Mouse (Mus musculus) midbrain, embryonic 16.5 days (tissue): ENCODE measurements around the gene Arrdc1. TPM values are rescaled to one million over a fixed set of nuclear protein-coding genes. Genes with fewer than 3 reads are reported as not detected.
A peak's percentile ranks its signal among the peaks of the same experiment; 100 is the strongest.

Experiments used
- ATAC-seq: fragments of 200-750 bp; cut with Nextera tagmentation; 2 replicates; pipeline ENCODE4 v1.8.0; 2017; ENCODE audit warnings: moderate TSS enrichment
- H3K27ac ChIP-seq: fragments of 300-500 bp; sonication (generic); 2 replicates; pipeline ENCODE4 v1.5.1; 2014; ENCODE audit warnings: mild to moderate bottlenecking, low read length, mixed read lengths
- H3K27me3 ChIP-seq: fragments of 300-500 bp; sonication (generic); 2 replicates; pipeline ENCODE4 v1.6.1; 2014; ENCODE audit warnings: low read depth, low read length, mixed read lengths; ENCODE audit not compliant: control insufficient read depth, insufficient read depth
- H3K36me3 ChIP-seq: fragments of 300-500 bp; sonication (generic); 2 replicates; pipeline ENCODE4 v1.6.1; 2014; ENCODE audit warnings: mild to moderate bottlenecking, low read length, moderate library complexity, mixed read lengths; ENCODE audit not compliant: control insufficient read depth, insufficient read depth
- H3K4me1 ChIP-seq: fragments of 300-500 bp; sonication (generic); 2 replicates; pipeline ENCODE4 v1.6.1; 2014; ENCODE audit warnings: mild to moderate bottlenecking, low read length, mixed read lengths; ENCODE audit not compliant: control insufficient read depth, insufficient read depth
- H3K4me2 ChIP-seq: fragments of 300-500 bp; sonication (generic); 2 replicates; pipeline ENCODE4 v1.6.1; 2014; ENCODE audit warnings: mild to moderate bottlenecking, low read length, mixed read lengths
- H3K4me3 ChIP-seq: fragments of 300-500 bp; sonication (generic); 2 replicates; pipeline ENCODE4 v1.5.1; 2014; ENCODE audit warnings: low read depth, mild to moderate bottlenecking, low read length, moderate library complexity, mixed read lengths
- H3K9ac ChIP-seq: fragments of 300-500 bp; sonication (generic); 2 replicates; pipeline ENCODE4 v1.6.1; 2014; ENCODE audit warnings: low read depth, low read length, mixed read lengths
- H3K9me3 ChIP-seq: fragments of 300-500 bp; sonication (generic); replicated peaks from 2 replicates; pipeline ENCODE4 v1.6.1; 2014; ENCODE audit warnings: mild to moderate bottlenecking, low read length, mixed read lengths; ENCODE audit not compliant: control insufficient read depth, poor library complexity, severe bottlenecking
- WGBS: fragments of 180-500 bp; shearing (Covaris S2); extraction: QIAGEN DNeasy Blood & Tissue Kit; methylation state at CpG from one replicate; pipeline ENCODE4 v1.1.7; 2014; 5-methylcytosine and 5-hydroxymethylcytosine counted together
- polyA plus RNA-seq: library from polyadenylated mRNA; unstranded; fragments of >200 nt; fragmentation: Nextera tagmentation; extraction: Ambion mirVana; gene quantifications from 2 replicates; pipeline ENCODE4 v1.2.1, GENCODE M21; 2015

The Arrdc1 gene
- polyA plus RNA-seq, 1 experiment from 2014 or later = 43.7 TPM

DNA sequence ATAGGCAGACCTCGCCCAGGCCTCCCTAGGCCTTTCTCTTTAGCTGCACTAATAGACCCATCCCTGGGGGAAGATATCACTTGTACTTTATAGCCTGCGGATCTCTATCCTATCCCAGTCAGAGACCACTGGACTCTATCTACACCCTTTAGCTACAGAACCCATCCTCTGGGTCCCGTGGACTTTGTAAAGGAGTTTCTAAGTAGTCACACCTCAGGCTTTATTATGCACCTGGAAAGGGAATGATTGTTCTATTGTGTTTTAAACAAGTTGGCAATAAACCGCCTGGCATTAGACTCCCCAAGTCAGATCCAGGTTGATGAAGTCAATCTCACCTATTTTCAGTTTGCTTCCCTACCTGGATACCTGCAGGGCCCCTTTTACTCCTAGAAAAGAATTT, 22.9 kb downstream of the Arrdc1 start:
- 96% methylated on average over 4 of the region's 4 CpGs for WGBS
- H3K36me3 ChIP-seq = no peaks in the 10 kb centered on the region

DNA sequence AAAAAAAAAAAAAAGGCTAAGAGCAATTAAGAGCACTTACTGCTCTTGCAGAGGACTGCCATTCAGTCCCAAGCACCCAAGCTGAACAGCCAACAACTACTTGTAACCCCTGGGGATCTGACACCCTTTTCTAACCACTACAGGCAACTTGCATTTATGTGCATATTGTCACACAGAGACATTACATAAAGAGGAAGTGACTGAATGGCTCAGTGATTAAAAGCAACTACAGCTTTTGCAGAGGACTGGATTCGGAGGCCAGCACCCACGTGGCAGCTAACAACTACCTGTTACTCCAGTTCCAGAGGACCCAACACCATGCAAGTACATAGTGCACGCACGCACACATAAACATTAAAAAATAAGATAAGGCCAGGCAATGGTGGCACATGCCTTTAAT, 24.6 kb downstream of the Arrdc1 start:
- Histone ChIP-seq H3K36me3 (no peaks in the 10 kb centered on the region), H3K9ac (no peak overlapping the region), H3K4me3 (no peak overlapping the region), H3K9me3 (no peaks in the 10 kb centered on the region), H3K27ac (no peak overlapping the region), H3K27me3 (no peaks in the 10 kb centered on the region), H3K4me2 (no peak overlapping the region), H3K4me1 (peaks cover 13% of the 10 kb centered on the region)
- no peak for ATAC-seq
- 97% methylated on average over 4 of the region's 4 CpGs for WGBS

More for the DNA sequence above, 22.9 kb downstream of the Arrdc1 start:
- ATAC-seq = no peak
- H3K27me3 ChIP-seq = no peaks in the 10 kb centered on the region
- peaks cover 2% of the 10 kb centered on the region for H3K4me1 ChIP-seq
- H3K4me3 ChIP-seq = no peak overlapping the region
- H3K9ac ChIP-seq = no peak overlapping the region
- no peak overlapping the region for H3K4me2 ChIP-seq
- no peak overlapping the region for H3K27ac ChIP-seq
- H3K9me3 ChIP-seq = no peaks in the 10 kb centered on the region

DNA sequence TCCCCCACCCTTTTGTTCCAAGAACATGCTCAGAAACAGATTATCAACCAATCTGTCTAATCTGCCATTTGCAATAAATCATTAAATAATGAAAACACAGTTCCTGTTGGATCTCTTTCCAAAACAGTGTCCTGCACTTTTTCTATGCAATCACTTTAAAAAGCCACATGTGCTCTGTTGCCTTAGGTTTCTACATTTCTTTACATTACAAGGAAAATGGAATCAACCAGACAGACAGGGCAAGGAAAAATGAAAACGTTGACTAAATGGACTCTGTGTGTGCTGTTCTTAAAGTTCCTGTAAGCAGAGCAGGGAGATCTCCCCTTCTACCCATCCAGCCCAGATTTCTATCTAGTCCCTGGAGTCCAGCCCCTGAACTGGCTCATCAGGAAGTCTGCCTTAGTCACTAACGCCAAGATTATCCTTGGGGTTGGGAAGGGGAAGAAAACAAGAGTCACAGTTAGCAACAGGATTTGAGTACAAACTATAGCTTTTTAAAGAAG, 29.3 kb downstream of the Arrdc1 start:
- no peak for ATAC-seq
- Histone ChIP-seq H3K4me1 (peaks cover 33% of the 10 kb centered on the region), H3K27ac (peak overlapping the region; percentile 75), H3K9me3 (no peaks in the 10 kb centered on the region), H3K36me3 (no peaks in the 10 kb centered on the region), H3K9ac (no peak overlapping the region), H3K4me2 (peak overlapping the region; percentile 31), H3K27me3 (no peaks in the 10 kb centered on the region), H3K4me3 (no peak overlapping the region)
- WGBS = 8% methylated on average over 2 of the region's 2 CpGs

DNA sequence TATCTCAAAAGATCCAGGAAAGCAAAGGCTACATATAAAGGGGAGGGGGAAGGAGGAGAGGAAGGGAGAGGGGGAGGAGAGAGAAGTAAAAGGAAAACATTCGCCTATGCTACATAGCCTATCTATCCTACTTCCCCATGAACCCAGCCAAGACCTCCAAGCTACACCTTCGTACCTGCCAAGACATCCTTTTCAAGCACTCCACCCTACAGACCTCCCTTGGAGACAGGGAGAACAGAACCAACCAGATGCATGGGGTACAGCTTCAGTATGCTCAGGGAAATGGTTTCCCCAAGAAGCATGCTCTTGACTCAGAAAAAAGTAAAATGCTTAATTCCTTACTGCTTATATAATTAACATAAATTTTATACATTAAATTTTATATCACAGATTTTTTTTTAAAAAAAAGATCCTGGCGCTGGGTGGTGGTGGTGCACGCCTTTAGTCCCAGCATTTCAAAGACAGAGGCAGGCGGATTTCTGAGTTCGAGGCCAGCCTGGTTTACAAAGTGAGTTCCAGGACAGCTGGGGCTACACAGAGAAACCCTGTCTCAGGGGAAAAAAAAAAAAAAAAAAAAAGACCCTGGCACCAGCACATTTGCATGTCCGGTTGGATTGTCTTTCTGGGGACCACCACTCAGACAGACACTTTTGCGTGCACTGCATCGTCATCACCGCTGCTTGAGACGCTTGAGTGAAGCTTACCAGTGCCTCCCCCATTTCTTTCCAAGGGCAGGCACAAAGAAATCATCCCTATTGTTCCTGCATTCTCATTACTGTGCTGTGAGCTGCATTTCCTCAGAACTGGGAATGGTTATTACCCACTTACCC, 30.0 kb downstream of the Arrdc1 start:
- no peak overlapping the region for H3K4me3 ChIP-seq
- WGBS = 33% methylated on average over 11 of the region's 11 CpGs
- no peaks in the 10 kb centered on the region for H3K9me3 ChIP-seq
- H3K9ac ChIP-seq = peak overlapping the region; percentile 40; the same call in 1 of the 2 replicates
- H3K27ac ChIP-seq = peak overlapping the region; percentile 75
- H3K4me2 ChIP-seq = peak overlapping the region; percentile 31
- H3K27me3 ChIP-seq = no peaks in the 10 kb centered on the region
- no peaks in the 10 kb centered on the region for H3K36me3 ChIP-seq
- peaks cover 33% of the 10 kb centered on the region for H3K4me1 ChIP-seq
- peak; percentile 39; the same call in 1 of the 2 replicates for ATAC-seq

DNA sequence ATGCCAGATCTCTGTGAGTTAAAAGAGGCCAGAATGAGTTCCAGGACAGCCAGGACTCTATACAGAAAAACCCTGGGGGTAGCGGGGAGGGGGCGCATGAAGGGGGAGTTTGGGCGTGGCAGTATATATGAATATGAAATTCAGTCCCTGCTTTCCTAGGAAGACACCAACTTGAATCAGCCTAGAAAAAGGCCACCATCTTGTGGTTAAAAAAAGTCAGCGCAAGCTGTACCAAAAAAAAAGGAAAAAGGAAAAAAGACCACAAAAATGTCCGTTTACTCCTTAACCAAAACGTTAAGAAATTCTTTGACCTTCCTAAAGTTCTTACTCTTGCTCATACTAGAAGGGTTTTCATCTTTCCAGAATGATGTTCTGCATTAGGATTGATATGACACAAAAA, 32.1 kb downstream of the Arrdc1 start:
- Histone ChIP-seq H3K4me1 (peaks cover 33% of the 10 kb centered on the region), H3K9me3 (no peaks in the 10 kb centered on the region), H3K27ac (no peak overlapping the region), H3K27me3 (no peaks in the 10 kb centered on the region), H3K4me3 (no peak overlapping the region), H3K4me2 (no peak overlapping the region), H3K9ac (no peak overlapping the region), H3K36me3 (no peaks in the 10 kb centered on the region)
- no peak for ATAC-seq
- WGBS = 91% methylated on average over 6 of the region's 6 CpGs

DNA sequence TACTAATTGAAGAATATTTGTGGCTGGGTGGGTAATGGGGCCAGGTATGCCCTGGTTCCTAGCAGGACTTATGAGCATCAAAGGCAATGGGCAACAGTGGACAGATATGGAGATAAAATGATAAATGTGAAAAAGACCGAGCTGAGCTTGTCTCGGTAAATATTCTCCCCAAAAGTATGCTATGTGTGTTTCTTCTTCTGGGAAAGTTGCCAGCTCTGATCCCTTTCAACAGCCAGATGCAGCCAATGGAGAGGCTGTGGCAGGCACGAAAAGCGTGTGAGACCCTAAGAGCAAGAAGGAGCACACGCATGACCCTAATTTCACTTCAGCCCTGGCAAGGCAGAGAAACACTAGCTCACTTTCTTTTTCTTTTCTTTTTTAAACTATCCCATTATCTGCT, 34.0 kb downstream of the Arrdc1 start:
- Histone ChIP-seq H3K4me3 (no peak overlapping the region), H3K27me3 (no peaks in the 10 kb centered on the region), H3K4me2 (no peak overlapping the region), H3K27ac (no peak overlapping the region), H3K4me1 (peaks cover 25% of the 10 kb centered on the region), H3K9me3 (no peaks in the 10 kb centered on the region), H3K36me3 (no peaks in the 10 kb centered on the region), H3K9ac (no peak overlapping the region)
- 58% methylated on average over 5 of the region's 5 CpGs for WGBS
- ATAC-seq = no peak

DNA sequence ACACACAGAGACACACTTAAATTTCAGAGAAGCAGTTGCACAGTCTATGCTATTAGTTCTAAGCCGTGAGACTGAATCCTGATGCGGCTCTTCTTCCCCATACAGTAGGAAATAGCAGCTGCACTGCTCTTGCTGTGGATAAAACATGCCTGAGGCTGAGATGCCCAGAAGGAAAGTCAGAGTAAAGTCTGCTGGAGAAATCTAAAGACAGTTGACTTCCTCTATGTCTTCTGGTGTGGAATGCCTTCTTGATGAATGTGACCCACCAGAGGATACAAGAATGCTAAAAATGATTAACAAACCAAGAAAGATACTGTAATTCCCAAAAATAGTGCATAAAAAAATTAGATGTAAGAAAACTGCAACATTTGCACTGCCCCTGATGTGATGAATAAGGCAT, 35.8 kb downstream of the Arrdc1 start:
- Histone ChIP-seq H3K36me3 (no peaks in the 10 kb centered on the region), H3K9ac (no peak overlapping the region)
- no peak for ATAC-seq

DNA sequence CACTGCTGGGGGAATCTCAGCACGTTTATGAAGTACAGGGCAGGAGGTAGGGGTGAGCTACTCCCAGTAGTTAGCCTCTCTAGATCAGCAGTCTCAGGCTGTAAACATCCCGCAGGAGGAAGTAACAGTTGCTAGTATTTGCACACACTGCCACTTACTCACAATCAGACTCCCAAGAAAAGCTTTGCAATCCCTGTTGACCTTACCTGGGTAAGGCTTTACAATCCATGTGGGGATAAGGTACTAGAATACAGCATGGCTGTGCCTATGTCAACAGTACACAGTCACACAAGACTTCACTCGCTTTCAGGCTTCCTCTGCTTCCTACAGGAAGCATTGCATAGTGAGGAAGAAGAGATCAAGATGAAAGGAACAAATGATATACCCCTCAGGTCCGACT, 38.3 kb downstream of the Arrdc1 start:
- WGBS = 84% methylated on average over 4 of the region's 4 CpGs
- Histone ChIP-seq H3K4me2 (no peak overlapping the region), H3K9me3 (no peaks in the 10 kb centered on the region), H3K27ac (no peak overlapping the region), H3K9ac (no peak overlapping the region), H3K36me3 (no peaks in the 10 kb centered on the region), H3K4me1 (peaks cover 9% of the 10 kb centered on the region), H3K4me3 (no peak overlapping the region), H3K27me3 (no peaks in the 10 kb centered on the region)
- no peak for ATAC-seq

More for the DNA sequence above, 35.8 kb downstream of the Arrdc1 start:
- H3K27ac ChIP-seq = no peak overlapping the region
- no peaks in the 10 kb centered on the region for H3K27me3 ChIP-seq
- H3K9me3 ChIP-seq = no peaks in the 10 kb centered on the region
- H3K4me3 ChIP-seq = no peak overlapping the region
- H3K4me1 ChIP-seq = peaks cover 15% of the 10 kb centered on the region
- WGBS = 92% methylated on average over 2 of the region's 2 CpGs
- no peak overlapping the region for H3K4me2 ChIP-seq

DNA sequence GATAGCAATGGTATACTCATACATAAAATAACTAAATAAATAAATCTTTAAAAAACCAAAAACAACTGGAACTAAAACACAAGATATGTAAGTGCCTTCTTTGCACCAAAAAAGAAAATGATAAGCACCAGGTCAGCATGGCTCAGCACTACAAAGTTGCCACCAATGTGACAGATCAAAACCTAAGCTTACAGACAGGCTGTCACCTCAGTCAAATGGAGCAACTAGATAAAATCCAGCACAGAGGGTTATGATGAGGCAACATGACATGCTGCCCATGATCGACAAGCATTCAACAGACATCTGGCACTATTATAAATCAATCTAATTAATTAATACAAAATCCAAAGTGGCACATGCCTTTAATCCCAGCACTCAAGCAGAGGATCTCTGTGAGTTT, 40.8 kb downstream of the Arrdc1 start:
- H3K9me3 ChIP-seq = no peaks in the 10 kb centered on the region
- no peaks in the 10 kb centered on the region for H3K4me1 ChIP-seq
- H3K4me2 ChIP-seq = no peak overlapping the region
- ATAC-seq = no peak
- no peak overlapping the region for H3K4me3 ChIP-seq
- H3K36me3 ChIP-seq = no peaks in the 10 kb centered on the region
- no peak overlapping the region for H3K9ac ChIP-seq
- 87% methylated on average over 1 of the region's 1 CpGs for WGBS
- no peaks in the 10 kb centered on the region for H3K27me3 ChIP-seq
- no peak overlapping the region for H3K27ac ChIP-seq
